Mouse (Mus musculus): Measurements from ENCODE around the gene Gcnt4.

- TF ChIP-seq TAL1 (IDR thresholded peaks at IDR 0.05; ENCODE audit: low read length) (no peak), GATA1 (IDR thresholded peaks at IDR 0.05; ENCODE audit: low read length) (no peak)
Observed at GRCm38 (mm10) chr13:96967822-96968221, 43.3 kb downstream of the Gcnt4 start.
